Mouse (Mus musculus): ENCODE results near the gene Ckap2.

Ckap2 gene

DNA sequence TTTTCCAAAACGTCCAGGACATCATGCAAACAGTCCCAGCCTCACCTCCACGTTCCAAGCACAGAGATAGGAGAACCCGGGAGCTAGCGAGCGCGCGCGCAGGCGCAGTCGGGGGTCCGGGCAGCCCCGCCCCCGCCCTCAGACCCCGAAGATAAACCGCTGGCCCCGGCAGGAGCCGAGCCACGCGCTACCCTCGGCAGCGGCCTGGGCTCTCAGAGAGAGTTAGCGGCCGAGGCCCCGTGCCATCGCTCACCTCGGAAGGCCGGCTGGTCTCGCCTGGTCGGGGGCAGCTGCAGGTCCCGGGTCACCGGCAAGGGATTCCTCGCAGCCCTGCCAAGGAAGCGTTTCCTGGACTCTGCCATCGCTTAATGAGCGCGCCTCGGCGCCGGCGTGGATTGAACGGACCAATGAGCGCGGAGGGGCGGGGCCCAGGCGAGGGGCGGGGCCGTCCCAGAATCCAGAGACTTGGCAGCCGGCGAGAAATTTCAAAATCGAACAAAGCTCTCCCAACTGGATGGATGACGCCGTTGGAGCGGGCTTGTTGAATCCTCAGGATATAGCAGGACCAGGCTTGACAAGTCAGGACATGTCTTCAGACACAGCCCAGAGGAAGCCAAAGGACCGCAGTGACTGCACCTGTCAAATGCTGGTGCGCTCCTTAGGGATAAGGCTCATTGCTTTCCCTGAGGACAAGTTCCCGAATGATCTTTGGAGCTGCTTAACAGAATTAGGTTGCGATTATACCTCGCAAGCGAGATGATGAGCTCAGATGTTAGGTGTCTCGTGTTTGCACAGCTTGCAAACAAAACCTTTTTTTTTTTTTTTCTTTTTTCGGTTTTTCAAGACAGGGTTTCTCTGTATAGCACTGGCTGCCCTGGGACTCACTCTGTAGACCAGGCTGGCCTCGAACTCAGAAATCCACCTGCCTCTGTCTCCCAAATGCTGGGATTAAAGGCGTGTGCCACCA, at the start of gene Ckap2:
TSS of gene Ckap2 (minus strand) at position 389 of the 967 bp plus-strand sequence.
- peak; percentile 98 for DNase-seq (ENCODE audit: low read depth, low spot score)

DNA sequence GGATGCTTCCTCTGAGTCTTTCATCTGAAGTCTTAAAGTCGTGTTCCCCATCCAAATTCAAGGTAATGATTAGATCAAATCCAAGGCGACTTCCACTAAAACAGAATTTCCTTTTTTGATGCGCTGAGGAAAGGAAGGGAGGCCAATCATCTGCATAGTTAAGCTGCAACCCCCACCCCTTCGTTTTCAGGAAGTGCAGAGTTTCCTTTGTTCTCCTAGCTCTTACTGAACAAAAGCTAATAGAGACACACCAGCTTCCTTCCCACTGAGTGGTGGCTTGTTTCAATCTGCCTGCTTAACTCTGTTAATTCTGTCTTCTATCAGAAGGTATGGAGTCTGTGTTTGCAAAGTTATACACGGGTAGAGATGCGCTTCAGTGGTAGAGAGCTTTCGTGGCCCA, 43.0 kb upstream of the Ckap2 start:
- peak; percentile 44 for DNase-seq (ENCODE audit: low read depth, low spot score)

DNA sequence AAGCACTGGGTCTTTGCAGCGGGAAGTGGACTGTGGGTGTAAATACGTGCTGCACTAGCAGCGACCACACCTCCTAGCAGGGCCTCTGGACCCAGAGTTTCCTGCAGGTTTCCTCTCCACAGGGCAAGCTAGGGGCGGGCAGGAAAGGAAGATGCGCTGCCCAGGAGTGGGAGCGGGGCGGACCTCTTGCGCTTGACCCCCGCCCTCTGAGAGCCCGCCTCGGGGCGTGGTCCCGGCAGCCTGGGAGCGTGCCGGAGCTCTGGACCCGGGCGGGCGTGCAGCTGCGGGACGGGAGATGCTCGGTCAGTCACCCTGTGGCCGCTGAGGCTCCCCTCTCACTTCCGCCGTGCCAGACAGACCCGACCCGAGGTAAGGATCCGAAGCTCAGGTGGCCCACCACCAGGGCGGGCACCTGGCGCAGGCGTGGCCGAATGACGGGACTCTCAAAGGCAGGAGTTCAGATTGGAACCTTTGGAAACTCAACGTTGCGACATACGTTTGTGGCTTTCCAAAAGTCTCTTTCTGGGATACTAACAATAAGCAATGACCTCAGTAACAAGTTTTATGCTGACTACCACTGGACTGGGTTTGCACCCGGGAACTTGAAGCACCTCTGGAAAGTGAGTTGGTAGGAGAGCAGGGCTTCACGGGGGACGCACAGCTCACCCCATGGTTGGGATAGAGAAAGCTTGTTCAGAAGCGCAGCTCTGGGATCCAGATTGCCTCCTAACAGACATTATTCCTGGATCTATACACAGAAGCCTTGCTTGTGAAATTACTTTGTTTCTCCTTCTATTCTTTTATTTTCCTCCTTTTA, 41.6 kb upstream of the Ckap2 start, which contains the start of gene Thsd1:
TSS of gene Thsd1 (plus strand) at position 253 of the 817 bp plus-strand sequence.
- DNase-seq (ENCODE audit: low read depth, low spot score) = peak; percentile 81

DNA sequence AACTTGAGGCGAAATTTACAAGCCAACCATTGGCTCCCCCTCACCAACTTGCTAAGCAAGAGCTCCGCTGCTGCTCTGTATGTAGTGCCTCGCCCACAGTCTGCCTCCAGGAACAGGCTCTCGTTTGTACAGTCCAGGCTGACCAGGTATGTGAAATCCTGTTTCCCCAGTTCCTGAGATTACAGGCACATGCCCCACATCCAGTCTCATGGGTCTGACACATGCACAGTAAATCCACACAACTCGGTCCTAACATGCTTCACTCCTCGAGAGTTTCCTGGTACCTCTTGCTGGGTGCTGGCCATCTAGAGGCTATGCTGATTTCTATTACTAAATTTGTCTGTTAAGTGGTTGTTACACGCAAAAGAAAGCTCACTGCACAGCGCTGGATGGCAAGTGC, 40.7 kb upstream of the Ckap2 start:
- no peak for DNase-seq (ENCODE audit: low read depth, low spot score)

DNA sequence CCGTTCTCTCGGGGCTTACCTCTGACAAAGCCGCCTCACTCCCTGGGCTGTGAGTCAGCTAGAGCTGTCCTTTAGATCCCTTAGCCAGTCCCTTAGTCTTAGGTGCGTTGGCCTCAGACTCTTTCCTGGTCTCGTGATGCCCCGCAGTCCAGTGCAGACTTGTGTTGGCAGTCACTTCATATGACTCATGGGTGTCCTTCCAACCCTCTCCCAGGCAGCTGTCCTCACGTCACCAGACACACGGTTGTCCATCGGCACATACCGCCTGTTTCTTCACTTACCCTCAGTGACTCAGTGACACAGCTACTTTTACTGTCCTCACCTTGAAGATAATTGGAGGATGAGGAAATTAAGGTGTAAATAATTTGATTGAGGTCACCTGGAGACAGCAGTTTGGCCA, 29.2 kb upstream of the Ckap2 start:
- no peak for DNase-seq (ENCODE audit: low read depth, low spot score)

DNA sequence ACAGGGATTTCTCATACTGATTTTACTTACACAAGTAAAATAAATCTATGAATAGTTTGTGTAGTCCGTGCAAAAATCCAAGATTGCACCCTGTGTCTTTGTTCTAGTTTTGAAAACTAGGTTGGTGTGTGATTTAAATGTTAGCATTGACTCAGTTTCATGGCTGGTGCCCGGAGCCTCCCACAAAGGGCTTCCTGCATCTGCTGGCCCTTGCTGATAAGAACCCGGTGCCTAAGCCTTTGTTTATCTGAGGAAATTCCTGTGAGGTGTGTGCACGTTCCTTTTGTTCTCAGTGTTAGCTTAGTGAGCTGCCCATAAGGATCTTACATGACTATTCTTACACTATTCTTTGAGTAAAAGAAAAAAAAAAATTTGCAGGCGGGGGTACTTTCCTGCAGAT, 23.4 kb upstream of the Ckap2 start:
- DNase-seq (ENCODE audit: low read depth, low spot score) = no peak

DNA sequence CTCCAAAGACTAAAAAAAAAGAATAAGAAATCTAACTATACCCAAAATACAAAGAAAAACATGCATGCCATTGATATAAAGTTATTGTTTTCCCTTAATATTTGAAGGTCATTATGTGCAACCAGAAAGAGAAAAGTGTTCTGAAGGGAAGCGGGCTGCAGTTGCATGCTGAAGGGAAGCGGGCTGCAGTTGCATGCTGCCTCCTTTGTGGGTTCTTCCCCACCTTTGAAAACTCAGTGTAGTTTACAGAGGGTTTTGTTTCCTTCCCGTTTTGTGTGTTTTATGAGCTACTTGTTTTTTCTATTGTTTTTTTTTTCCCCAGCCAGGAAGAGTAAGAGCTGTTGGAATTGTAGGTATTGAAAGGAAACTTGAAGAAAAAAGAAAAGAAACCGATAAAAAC, 21.9 kb upstream of the Ckap2 start:
- DNase-seq (ENCODE audit: low read depth, low spot score) = no peak

DNA sequence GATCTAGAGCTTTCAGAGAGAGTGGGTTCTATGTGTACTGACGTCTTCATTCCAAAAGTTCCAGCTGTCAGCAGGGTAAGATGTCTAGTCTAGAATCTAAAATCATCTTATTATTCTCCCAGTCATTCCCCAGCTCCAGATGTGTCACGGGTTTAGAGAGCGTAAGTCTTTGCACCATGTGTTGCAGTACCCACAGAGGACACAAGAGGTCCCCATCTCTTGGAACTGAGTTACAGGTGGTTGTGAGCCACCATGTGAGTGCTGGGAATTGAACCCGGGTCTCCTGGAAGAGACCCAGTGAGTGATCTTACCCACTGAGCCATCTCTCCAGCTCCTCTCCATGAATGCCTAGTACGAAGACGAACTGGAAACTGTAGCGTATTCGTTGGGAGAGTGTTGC, 13.9 kb upstream of the Ckap2 start:
- peak; percentile 76 for DNase-seq (ENCODE audit: low read depth, low spot score)

DNA sequence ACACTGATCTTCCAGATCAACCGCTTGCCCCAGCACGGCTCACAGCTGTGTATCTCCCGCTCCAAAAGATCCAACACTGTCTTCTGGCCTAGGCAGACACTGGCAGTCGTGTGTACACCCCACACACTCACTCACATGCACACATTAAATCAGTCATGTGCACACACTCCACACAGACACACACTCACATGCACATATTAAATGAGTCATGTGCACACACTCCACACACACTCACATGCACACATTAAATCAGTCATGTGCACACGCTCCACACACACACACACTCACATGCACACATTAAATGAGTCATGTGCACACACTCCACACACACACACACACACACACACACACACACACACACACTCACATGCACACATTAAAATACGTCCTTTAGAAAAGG, 12.3 kb upstream of the Ckap2 start:
- DNase-seq (ENCODE audit: low read depth, low spot score) = no peak

DNA sequence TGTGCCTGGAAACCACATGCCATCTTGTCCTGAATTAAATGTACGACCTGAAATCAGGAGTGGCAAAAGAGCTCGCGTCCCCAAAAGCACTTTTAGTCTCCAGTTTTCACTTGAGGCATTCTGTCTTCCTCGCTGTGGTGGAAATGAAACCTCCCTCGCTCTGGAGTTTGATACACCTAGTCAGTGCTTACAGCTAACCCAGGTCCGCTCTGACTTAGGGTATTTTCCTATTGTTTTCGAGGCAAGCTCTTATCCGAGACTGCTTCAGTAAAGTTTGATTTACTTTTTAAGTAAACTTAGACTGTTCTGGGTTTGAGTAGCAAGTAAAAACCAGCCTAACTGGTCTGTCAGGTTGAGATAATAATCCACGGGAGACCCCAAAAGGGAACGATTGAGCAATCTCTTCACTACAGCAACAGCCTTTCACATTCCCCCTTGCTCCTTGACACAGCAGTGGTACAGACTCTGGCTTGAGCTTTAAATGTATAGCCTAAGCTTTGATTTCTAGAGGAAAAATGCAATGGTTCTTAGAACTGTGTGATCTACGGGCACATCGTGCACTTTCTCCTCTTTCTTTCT, 7.9 kb upstream of the Ckap2 start:
- DNase-seq (ENCODE audit: low read depth, low spot score) = no peak

DNA sequence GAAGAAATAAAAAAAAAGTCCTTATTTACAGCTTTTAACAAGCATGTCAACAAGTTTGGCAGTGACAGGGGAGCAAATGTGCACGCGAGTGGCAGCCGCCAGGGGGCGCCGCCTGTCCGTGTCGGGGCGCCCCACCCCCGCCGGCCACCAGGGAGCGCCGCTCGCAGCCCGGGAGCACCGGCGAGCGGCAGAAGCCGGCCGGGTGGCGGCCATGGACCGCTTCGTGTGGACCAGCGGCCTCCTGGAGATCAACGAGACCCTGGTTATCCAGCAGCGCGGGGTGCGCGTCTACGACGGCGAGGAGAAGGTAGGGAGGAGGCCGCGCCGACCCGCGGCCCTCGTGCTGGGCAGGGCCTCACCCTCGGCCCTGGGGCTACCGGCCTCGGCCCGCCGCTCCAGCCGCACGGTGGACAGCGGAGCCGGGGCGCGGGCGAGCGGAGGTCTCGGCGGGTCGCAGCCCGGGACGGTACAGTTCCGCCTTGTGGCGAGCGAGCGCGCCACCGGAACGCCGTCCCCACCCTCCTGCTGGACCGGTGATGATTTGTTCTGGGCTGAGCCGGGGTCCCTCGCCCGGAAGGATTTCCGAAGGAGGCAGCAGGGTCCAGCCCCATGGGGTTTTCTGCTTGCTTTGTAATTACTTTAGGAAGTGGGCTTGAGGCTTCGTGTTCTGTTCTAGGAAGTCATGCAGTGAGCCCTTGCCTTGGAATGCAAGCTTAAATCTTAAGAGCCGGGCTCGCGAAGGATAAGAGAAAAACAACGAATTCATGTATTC, 7.2 kb upstream of the Ckap2 start, which contains the start of gene Vps36:
TSS of gene Vps36 (plus strand) at position 150 of the 772 bp plus-strand sequence.
- peak; percentile 91 for DNase-seq (ENCODE audit: low read depth, low spot score)

DNA sequence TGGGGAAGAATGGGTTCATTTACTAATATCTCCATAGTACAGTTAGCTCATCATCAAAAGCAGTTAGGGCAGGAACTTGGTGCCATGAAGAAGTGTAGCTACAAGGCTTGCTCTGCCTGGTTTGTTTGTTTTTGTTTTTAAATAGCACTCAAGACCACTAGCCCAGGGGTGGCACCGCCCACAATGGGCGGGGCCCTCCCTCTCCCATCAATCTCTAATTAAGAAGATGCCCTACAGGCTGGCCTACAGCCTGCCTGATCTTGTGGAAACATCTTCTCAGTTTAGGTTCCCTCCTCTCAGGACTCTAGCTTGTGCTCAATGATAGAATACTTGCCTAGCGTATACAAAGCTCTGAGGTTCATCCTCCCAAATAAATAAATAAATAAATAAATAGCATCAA, 735 bp downstream of the Ckap2 start:
- peak; percentile 87 for DNase-seq (ENCODE audit: low read depth, low spot score)

DNA sequence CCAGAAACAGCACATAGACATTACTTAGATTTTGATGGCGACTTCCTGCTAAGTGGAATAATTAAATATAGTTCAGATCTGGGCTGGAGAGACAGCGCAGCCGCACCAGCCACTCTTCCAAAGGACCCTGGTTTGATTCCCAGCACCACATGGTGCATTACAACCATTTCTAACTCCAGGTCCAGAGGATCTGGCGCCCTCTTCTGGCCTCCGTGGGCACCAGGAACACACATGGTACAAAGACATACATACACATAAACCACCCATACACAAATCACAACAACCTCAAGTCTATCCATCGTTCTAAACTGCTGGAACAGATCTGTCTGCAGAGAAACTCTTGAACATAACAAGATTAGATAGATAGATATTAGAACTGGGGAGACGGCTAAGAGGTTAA, 9.7 kb downstream of the Ckap2 start:
- DNase-seq (ENCODE audit: low read depth, low spot score) = peak; percentile 57

DNA sequence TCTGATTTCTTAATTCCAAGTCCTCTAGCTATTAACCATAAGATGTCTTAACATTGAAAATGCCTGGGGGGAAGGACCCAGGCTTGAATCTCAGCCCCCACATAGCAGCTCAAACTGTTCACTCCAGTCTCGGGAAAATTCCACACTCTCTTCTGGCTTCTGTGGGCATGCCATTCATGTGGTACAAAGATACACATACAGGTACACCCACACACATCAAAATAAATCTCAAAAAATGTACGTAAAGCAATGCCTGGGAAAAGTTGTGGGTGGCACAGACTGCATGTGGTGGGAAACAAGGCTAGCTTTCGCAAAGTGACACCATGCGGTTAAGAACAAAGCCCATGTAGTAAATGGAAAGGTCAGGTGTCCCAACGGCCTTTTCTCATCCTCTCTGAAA, 16.5 kb downstream of the Ckap2 start:
- DNase-seq (ENCODE audit: low read depth, low spot score) = no peak

DNA sequence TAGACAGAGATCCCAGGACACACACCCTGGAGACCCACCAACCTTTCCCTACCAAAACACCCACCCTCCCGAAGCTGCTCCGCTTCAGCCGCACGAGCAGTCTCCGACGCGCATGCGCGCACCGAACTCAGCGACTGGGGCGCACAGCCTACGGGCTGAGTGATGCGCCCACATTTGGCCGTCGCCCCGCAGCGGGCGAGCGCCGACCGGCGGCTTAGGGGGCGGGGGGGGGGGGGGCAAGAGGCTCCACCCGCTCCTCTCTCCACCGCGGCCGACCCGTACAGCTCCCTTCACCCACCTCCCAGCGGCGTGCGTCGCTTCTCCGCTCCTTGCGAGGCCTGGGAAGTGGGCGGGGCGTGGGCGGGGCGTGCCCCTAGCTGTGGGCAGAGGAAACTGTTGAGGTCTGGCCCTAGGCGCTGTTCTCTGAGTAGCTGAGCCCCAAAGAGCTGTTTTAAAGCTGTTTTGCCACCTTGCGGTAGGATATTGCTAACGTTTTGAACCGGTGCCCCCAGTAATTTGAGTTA, 19.5 kb downstream of the Ckap2 start, which contains the start of gene Nek3:
TSS of gene Nek3 (minus strand) at position 356 of the 524 bp plus-strand sequence.
- peak; percentile 95 for DNase-seq (ENCODE audit: low read depth, low spot score)

DNA sequence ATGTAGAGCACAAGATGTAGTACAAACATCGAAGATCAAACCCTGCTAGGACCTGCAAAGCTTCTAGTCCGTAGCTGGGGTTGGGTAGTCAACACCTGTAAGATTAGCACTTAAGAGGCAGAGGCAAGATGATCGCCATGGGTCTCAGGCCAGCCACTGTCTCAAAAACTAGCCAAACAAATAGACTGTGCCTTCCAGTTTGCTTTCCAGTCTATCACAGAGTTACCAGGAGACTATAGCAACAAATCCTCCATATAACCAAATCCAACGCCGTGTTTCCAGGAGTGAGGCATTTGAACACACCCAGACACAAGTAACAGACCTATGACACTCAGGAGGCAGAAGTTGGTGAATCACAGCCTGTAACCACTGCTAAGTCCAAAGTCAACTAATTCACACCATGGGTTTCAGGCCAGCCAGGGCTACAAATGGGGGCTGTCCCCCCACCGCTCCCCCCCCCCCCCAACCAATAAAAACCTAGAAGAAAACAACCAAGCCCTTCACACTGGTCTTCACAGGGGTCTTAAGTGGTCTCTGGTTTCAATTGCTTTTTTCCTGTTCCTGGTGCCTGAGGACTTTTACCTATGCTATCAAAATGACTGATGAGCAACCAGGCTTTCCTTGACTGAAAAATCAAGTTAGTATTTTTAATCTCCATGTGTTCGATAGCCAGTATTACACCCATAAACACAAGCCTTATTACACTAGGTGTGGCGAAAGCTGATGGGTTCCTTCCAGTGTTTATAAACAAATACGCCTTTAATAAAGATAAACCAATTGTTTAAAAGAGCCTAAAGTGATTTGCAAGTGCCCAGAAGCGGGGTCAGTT, 20.2 kb downstream of the Ckap2 start:
- no peak for DNase-seq (ENCODE audit: low read depth, low spot score)

DNA sequence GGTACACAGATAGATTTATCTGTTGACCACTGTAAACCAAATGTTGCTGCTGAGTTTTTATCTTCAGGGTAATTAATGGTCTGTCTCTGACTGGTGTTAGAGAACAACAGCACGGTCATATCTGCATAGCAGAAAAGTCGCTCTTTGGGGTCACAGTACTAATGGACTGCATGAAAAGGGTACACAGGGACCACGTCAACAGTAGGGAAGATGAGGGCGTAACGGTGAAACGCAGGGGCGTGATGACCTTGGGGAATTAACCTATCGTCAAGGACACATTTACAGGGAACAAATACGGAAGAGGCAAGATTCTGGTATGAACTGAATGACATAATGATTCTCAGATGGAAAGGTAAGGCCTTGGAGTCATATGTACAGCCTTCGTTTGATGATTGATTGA, 21.2 kb downstream of the Ckap2 start:
- DNase-seq (ENCODE audit: low read depth, low spot score) = no peak

DNA sequence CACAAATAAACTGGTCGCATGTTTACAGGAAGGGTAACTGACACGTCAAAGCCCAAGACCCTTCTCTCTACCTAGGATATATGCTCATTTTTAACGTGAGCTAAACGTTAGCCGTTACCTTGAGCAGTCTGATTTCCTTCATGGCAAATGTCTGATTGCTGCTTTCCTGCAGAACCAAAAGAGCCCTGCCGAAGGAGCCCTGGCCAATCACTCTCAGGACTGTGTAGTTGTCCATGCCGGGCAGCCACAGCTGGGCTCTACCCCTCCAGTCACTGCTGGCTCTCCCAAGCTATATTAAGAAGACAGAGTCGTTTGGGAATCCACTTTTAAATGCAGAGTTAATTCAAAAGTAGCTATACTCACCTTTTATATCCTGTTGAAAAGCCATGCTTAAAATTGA, 23.4 kb downstream of the Ckap2 start:
- DNase-seq (ENCODE audit: low read depth, low spot score) = no peak

DNA sequence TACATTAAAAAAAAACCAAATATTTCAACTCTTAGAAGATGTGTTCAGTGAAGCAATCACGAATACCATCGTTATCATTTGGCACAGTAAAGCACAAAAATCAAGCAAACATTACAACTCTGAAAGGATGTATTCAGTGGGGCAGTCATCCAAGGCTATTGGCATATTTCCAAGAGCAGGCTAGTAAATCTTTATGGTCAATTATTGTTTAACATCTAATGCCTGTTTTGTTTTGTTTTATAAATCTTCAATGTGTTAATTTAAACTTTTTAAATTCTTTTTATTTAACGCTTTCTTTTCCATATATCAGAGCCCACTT, 35.3 kb downstream of the Ckap2 start:
- DNase-seq (ENCODE audit: low read depth, low spot score) = no peak

DNA sequence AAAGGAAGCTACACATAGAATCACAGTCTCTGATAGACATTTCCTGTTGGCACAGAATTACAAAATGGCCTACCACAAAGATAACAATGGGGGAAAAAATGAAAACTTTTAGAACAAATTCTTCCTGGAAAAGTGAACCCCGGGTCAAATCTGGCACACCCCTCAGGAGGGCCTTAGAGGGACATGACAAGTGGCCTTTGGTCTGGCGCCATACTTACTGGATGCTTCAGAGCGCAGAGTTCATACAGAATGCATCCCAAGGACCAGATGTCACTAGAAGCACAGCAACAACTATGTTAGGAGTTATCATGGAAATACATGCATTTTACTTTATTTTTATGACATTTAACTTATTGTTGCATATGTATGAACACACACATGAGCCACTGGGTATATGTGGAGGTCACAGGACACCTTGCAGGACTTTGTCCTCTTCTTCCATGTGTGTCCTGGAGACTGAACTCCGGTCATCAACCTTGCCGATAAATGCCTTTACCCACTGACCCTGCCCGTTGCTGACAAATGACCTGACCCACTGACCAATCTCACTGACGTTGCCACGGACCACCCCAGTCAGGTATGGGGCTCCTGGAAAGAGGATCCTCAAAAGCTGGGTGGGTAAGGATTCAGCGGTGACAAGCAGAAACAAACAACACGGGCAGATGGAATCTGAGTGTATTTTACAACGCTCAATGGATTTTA, 35.8 kb downstream of the Ckap2 start:
- no peak for DNase-seq (ENCODE audit: low read depth, low spot score)

Data from ZHBTc4 (cell line).